Mouse (Mus musculus): Measurements from ENCODE around the gene Tmem198. TPM values are rescaled to one million over a fixed set of nuclear protein-coding genes. Genes with fewer than 3 reads are reported as not detected.

The Tmem198 gene
- polyA plus RNA-seq, 1 experiment from 2014 or later, result not detected

GRCm38 (mm10) chr1:75502945-75503650 lies 23.8 kb downstream of the Tmem198 start:
- H3K36me3 ChIP-seq (replicated peaks; ENCODE audit: insufficient read depth, low read length), result no peaks in the 10 kb centered on the region
- 84% methylated on average over 25 of the region's 25 CpGs for WGBS (ENCODE audit: insufficient replicate concordance)

GRCm38 (mm10) chr1:75503651-75503980 lies 24.3 kb downstream of the Tmem198 start:
- Histone ChIP-seq H3K9ac (replicated peaks) (no peak overlapping the region), H3K4me1 (ENCODE audit: insufficient read depth) (no peaks in the 10 kb centered on the region; the same call in 1 of the 2 replicates), H3K4me3 (ENCODE audit: low read depth, low read length) (no peak overlapping the region), H3K27ac (ENCODE audit: low read depth) (no peak overlapping the region), H3K9me3 (ENCODE audit: low read length) (no peaks in the 10 kb centered on the region), H3K27me3 (ENCODE audit: insufficient read depth, low read length) (peaks cover 40% of the 10 kb centered on the region), H3K4me2 (ENCODE audit: low read depth, low read length) (no peak overlapping the region), H3K36me3 (replicated peaks; ENCODE audit: insufficient read depth, low read length) (no peaks in the 10 kb centered on the region)
- no peak for ATAC-seq
- TF ChIP-seq EP300 (IDR thresholded peaks at IDR 0.05; ENCODE audit: low read depth) (no peak), CTCF (IDR thresholded peaks at IDR 0.05; ENCODE audit: low read depth) (no peak)
- no peak for DNase-seq
- WGBS (ENCODE audit: insufficient replicate concordance), result 77% methylated on average over 23 of the region's 23 CpGs

More at GRCm38 (mm10) chr1:75502945-75503650, 23.8 kb downstream of the Tmem198 start:
- Histone ChIP-seq H3K4me3 (ENCODE audit: low read depth, low read length) (no peak overlapping the region), H3K9me3 (ENCODE audit: low read length) (no peaks in the 10 kb centered on the region), H3K27me3 (ENCODE audit: insufficient read depth, low read length) (peaks cover 39% of the 10 kb centered on the region), H3K4me2 (ENCODE audit: low read depth, low read length) (no peak overlapping the region), H3K4me1 (ENCODE audit: insufficient read depth) (no peaks in the 10 kb centered on the region; the same call in 1 of the 2 replicates), H3K27ac (ENCODE audit: low read depth) (no peak overlapping the region), H3K9ac (replicated peaks) (no peak overlapping the region)
- ATAC-seq, result no peak
- DNase-seq, result no peak
- TF ChIP-seq EP300 (IDR thresholded peaks at IDR 0.05; ENCODE audit: low read depth) (no peak), CTCF (IDR thresholded peaks at IDR 0.05; ENCODE audit: low read depth) (no peak)

GRCm38 (mm10) chr1:75504256-75505045 lies 25.1 kb downstream of the Tmem198 start:
- no peak overlapping the region for H3K9ac ChIP-seq (replicated peaks)
- H3K4me3 ChIP-seq (ENCODE audit: low read depth, low read length), result no peak overlapping the region; the same call in 1 of the 2 replicates
- H3K27ac ChIP-seq (ENCODE audit: low read depth), result no peak overlapping the region
- DNase-seq, result no peak
- 55% methylated on average over 9 of the region's 9 CpGs for WGBS (ENCODE audit: insufficient replicate concordance)
- H3K27me3 ChIP-seq (ENCODE audit: insufficient read depth, low read length), result peaks cover 43% of the 10 kb centered on the region
- H3K4me1 ChIP-seq (ENCODE audit: insufficient read depth), result no peaks in the 10 kb centered on the region; the same call in 1 of the 2 replicates
- H3K4me2 ChIP-seq (ENCODE audit: low read depth, low read length), result peak overlapping the region; percentile 74
- H3K9me3 ChIP-seq (ENCODE audit: low read length), result no peaks in the 10 kb centered on the region
- H3K36me3 ChIP-seq (replicated peaks; ENCODE audit: insufficient read depth, low read length), result no peaks in the 10 kb centered on the region
- no peak for TF ChIP-seq EP300 (IDR thresholded peaks at IDR 0.05; ENCODE audit: low read depth)
- TF ChIP-seq CTCF (IDR thresholded peaks at IDR 0.05; ENCODE audit: low read depth), result no peak
- ATAC-seq, result no peak

GRCm38 (mm10) chr1:75505159-75505955 lies 26.0 kb downstream of the Tmem198 start:
- WGBS (ENCODE audit: insufficient replicate concordance), result under 1% methylated on average over 83 of the region's 84 CpGs
- Histone ChIP-seq H3K9me3 (ENCODE audit: low read length) (no peaks in the 10 kb centered on the region), H3K4me3 (ENCODE audit: low read depth, low read length) (peak overlapping the region; percentile 54), H3K4me1 (ENCODE audit: insufficient read depth) (no peaks in the 10 kb centered on the region; the same call in 1 of the 2 replicates), H3K36me3 (replicated peaks; ENCODE audit: insufficient read depth, low read length) (no peaks in the 10 kb centered on the region), H3K4me2 (ENCODE audit: low read depth, low read length) (peak overlapping the region; percentile 74), H3K27ac (ENCODE audit: low read depth) (peak overlapping the region; percentile 75), H3K27me3 (ENCODE audit: insufficient read depth, low read length) (peaks cover 43% of the 10 kb centered on the region), H3K9ac (replicated peaks) (peak overlapping the region; percentile 59; the same call in 1 of the 2 replicates)
- DNase-seq, result peak; percentile 30
- no peak for TF ChIP-seq CTCF (IDR thresholded peaks at IDR 0.05; ENCODE audit: low read depth)
- no peak for TF ChIP-seq EP300 (IDR thresholded peaks at IDR 0.05; ENCODE audit: low read depth)
- peak; percentile 23; the same call in 1 of the 2 replicates for ATAC-seq

GRCm38 (mm10) chr1:75505956-75506831 lies 26.9 kb downstream of the Tmem198 start, which contains the start of gene Obsl1:
Obsl1 (minus strand) TSS chr1:75506452.
- TF ChIP-seq EP300 (IDR thresholded peaks at IDR 0.05; ENCODE audit: low read depth) (no peak), CTCF (IDR thresholded peaks at IDR 0.05; ENCODE audit: low read depth) (no peak)
- Histone ChIP-seq H3K27me3 (ENCODE audit: insufficient read depth, low read length) (peaks cover 43% of the 10 kb centered on the region), H3K4me3 (ENCODE audit: low read depth, low read length) (peak within 1 kb of the TSS; percentile 54), H3K4me2 (ENCODE audit: low read depth, low read length) (peak within 1 kb of the TSS; percentile 74), H3K9ac (replicated peaks) (peak within 1 kb of the TSS; percentile 59), H3K4me1 (ENCODE audit: insufficient read depth) (peaks cover under 1% of the 10 kb centered on the region; the same call in 1 of the 2 replicates), H3K27ac (ENCODE audit: low read depth) (peak within 1 kb of the TSS; percentile 75), H3K36me3 (replicated peaks; ENCODE audit: insufficient read depth, low read length) (no peaks in the 10 kb centered on the region), H3K9me3 (ENCODE audit: low read length) (no peaks in the 10 kb centered on the region)
- DNase-seq, result peak; percentile 45
- WGBS (ENCODE audit: insufficient replicate concordance), result 4% methylated on average over 65 of the region's 65 CpGs
- ATAC-seq, result peak; percentile 61; the same call in 1 of the 2 replicates
